Mouse (Mus musculus): ENCODE measurements around the gene Rnf128.

DNA sequence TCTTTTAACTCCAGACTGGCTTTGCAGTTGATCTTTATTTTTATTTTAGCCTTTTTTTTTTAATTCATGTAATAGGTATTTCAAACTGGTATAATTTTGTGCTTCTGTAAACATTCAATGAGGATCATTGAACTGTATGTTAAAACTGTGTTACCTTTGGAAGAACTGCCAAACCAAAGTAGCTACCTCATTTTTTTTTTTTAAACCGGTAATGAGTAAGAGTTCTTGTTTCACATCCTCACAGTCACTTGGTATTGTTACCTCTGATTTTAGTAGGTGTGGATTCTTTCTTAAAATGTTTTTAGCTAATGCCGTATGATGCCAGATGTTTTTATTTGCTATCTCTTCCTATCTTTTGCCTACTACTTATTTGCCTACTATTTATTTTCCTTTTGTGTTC lies 159.2 kb downstream of the Rnf128 start:
- no peak for TF ChIP-seq SRF (IDR thresholded peaks at IDR 0.05; ENCODE audit: control insufficient read depth, insufficient read length, low read depth)
- TF ChIP-seq POLR2A (IDR thresholded peaks at IDR 0.05; ENCODE audit: insufficient read length, low read depth): no peak
- no peak for TF ChIP-seq MAX (IDR thresholded peaks at IDR 0.05; ENCODE audit: low read depth)
- TF ChIP-seq MYOG (IDR thresholded peaks at IDR 0.05; ENCODE audit: control insufficient read depth in 1 of 3, insufficient read depth in 1 of 3, insufficient read length in 2 of 3, low read depth in 2 of 3): no peak
- no peak for TF ChIP-seq CEBPB (IDR thresholded peaks at IDR 0.05; ENCODE audit: insufficient read depth, poor library complexity, severe bottlenecking)
